Mouse (Mus musculus) megakaryocyte, embryonic 14.5 days (primary cell): ENCODE data around the gene Tgfbr3.

Experiments used
- FLI1 ChIP-seq: IDR thresholded peaks from 2 replicates; pipeline ENCODE4 v1.6.1; 2012; ENCODE audit warnings: low read length, inconsistent platforms, mixed read lengths
- GATA1 ChIP-seq: IDR thresholded peaks from 3 replicates; pipeline ENCODE4 v1.6.1; 2012; ENCODE audit warnings: mixed read lengths, low read length, inconsistent platforms, borderline replicate concordance

GRCm38 (mm10) chr5:107236975-107237374 is 52.5 kb downstream of the Tgfbr3 start:
- no peak for TF ChIP-seq GATA1
- TF ChIP-seq FLI1: no peak
